Mouse (Mus musculus): Measurements from ENCODE around the gene Fam126a. TPM values are rescaled to one million over a fixed set of nuclear protein-coding genes. Genes with fewer than 3 reads are reported as not detected.

Fam126a gene
- polyA plus RNA-seq, 1 experiment from 2014 or later: 55.0 TPM

GRCm38 (mm10) chr5:24020380-24020779 lies 10.1 kb downstream of the Fam126a start:
- ATAC-seq (ENCODE audit: insufficient read depth): no peak
- WGBS (ENCODE audit: insufficient replicate concordance): 88% methylated on average over 4 of the region's 4 CpGs
- Histone ChIP-seq H3K9me3 (replicated peaks) (no peaks in the 10 kb centered on the region), H3K27me3 (no peaks in the 10 kb centered on the region), H3K4me2 (no peak overlapping the region), H3K9ac (no peak overlapping the region), H3K4me1 (replicated peaks) (peaks cover 21% of the 10 kb centered on the region), H3K36me3 (replicated peaks) (peaks cover 16% of the 10 kb centered on the region; the same call in 1 of the 2 replicates), H3K4me3 (replicated peaks) (no peak overlapping the region), H3K27ac (replicated peaks) (no peak overlapping the region)

GRCm38 (mm10) chr5:24019341-24020185 lies 10.9 kb downstream of the Fam126a start:
- H3K9ac ChIP-seq: no peak overlapping the region
- no peak overlapping the region for H3K4me3 ChIP-seq (replicated peaks)
- 90% methylated on average over 7 of the region's 7 CpGs for WGBS (ENCODE audit: insufficient replicate concordance)
- no peaks in the 10 kb centered on the region for H3K27me3 ChIP-seq
- peaks cover 12% of the 10 kb centered on the region; the same call in 1 of the 2 replicates for H3K36me3 ChIP-seq (replicated peaks)
- peaks cover 14% of the 10 kb centered on the region for H3K4me1 ChIP-seq (replicated peaks)
- no peak overlapping the region for H3K4me2 ChIP-seq
- no peak for ATAC-seq (ENCODE audit: insufficient read depth)
- no peak overlapping the region for H3K27ac ChIP-seq (replicated peaks)
- H3K9me3 ChIP-seq (replicated peaks): no peaks in the 10 kb centered on the region

- no peak for ATAC-seq (ENCODE audit: insufficient read depth)
- no peaks in the 10 kb centered on the region for H3K9me3 ChIP-seq (replicated peaks)
- 78% methylated on average over 7 of the region's 7 CpGs for WGBS (ENCODE audit: insufficient replicate concordance)
Observed at GRCm38 (mm10) chr5:24018621-24019261, 11.7 kb downstream of the Fam126a start.

GRCm38 (mm10) chr5:24016912-24017311 lies 13.6 kb downstream of the Fam126a start:
- peaks cover 9% of the 10 kb centered on the region; the same call in 1 of the 2 replicates for H3K4me1 ChIP-seq (replicated peaks)

More at GRCm38 (mm10) chr5:24018621-24019261, 11.7 kb downstream of the Fam126a start:
- no peak overlapping the region for H3K9ac ChIP-seq
- no peaks in the 10 kb centered on the region for H3K27me3 ChIP-seq
- H3K36me3 ChIP-seq (replicated peaks): peaks cover 12% of the 10 kb centered on the region; the same call in 1 of the 2 replicates
- peaks cover 16% of the 10 kb centered on the region for H3K4me1 ChIP-seq (replicated peaks)
- H3K4me3 ChIP-seq (replicated peaks): no peak overlapping the region
- H3K27ac ChIP-seq (replicated peaks): no peak overlapping the region
- no peak overlapping the region for H3K4me2 ChIP-seq

GRCm38 (mm10) chr5:24013338-24014003 lies 17.0 kb downstream of the Fam126a start:
- H3K9ac ChIP-seq: no peak overlapping the region
- peaks cover 9% of the 10 kb centered on the region; the same call in 1 of the 2 replicates for H3K4me1 ChIP-seq (replicated peaks)
- H3K9me3 ChIP-seq (replicated peaks): no peaks in the 10 kb centered on the region
- H3K36me3 ChIP-seq (replicated peaks): peaks cover 28% of the 10 kb centered on the region
- no peak overlapping the region for H3K4me3 ChIP-seq (replicated peaks)
- 77% methylated on average over 5 of the region's 5 CpGs for WGBS (ENCODE audit: insufficient replicate concordance)
- H3K27ac ChIP-seq (replicated peaks): no peak overlapping the region
- H3K27me3 ChIP-seq: no peaks in the 10 kb centered on the region
- no peak for ATAC-seq (ENCODE audit: insufficient read depth)
- no peak overlapping the region for H3K4me2 ChIP-seq

More at GRCm38 (mm10) chr5:24016912-24017311, 13.6 kb downstream of the Fam126a start:
- no peak for ATAC-seq (ENCODE audit: insufficient read depth)
- H3K27me3 ChIP-seq: no peaks in the 10 kb centered on the region
- no peaks in the 10 kb centered on the region for H3K9me3 ChIP-seq (replicated peaks)
- WGBS (ENCODE audit: insufficient replicate concordance): 92% methylated on average over 1 of the region's 1 CpGs
- H3K36me3 ChIP-seq (replicated peaks): peaks cover 12% of the 10 kb centered on the region; the same call in 1 of the 2 replicates
- no peak overlapping the region for H3K4me3 ChIP-seq (replicated peaks)
- H3K27ac ChIP-seq (replicated peaks): no peak overlapping the region
- H3K9ac ChIP-seq: no peak overlapping the region
- H3K4me2 ChIP-seq: no peak overlapping the region

GRCm38 (mm10) chr5:23999083-23999671 lies 31.3 kb downstream of the Fam126a start:
- ATAC-seq (ENCODE audit: insufficient read depth): no peak
- Histone ChIP-seq H3K27me3 (no peaks in the 10 kb centered on the region), H3K4me2 (no peak overlapping the region), H3K27ac (replicated peaks) (no peak overlapping the region), H3K9me3 (replicated peaks) (no peaks in the 10 kb centered on the region), H3K36me3 (replicated peaks) (peaks cover 22% of the 10 kb centered on the region), H3K9ac (no peak overlapping the region), H3K4me1 (replicated peaks) (peaks cover 20% of the 10 kb centered on the region), H3K4me3 (replicated peaks) (no peak overlapping the region)
- WGBS (ENCODE audit: insufficient replicate concordance): 64% methylated on average over 1 of the region's 1 CpGs

- Histone ChIP-seq H3K4me2 (no peak overlapping the region), H3K27me3 (no peaks in the 10 kb centered on the region), H3K27ac (replicated peaks) (no peak overlapping the region), H3K4me1 (replicated peaks) (peaks cover 28% of the 10 kb centered on the region), H3K9ac (no peak overlapping the region), H3K4me3 (replicated peaks) (no peak overlapping the region), H3K36me3 (replicated peaks) (peaks cover 32% of the 10 kb centered on the region), H3K9me3 (replicated peaks) (no peaks in the 10 kb centered on the region)
- 79% methylated on average over 5 of the region's 5 CpGs for WGBS (ENCODE audit: insufficient replicate concordance)
- peak; percentile 56; the same call in 1 of the 2 replicates for ATAC-seq (ENCODE audit: insufficient read depth)
Observed at GRCm38 (mm10) chr5:23995951-23996350, 34.5 kb downstream of the Fam126a start.

GRCm38 (mm10) chr5:23994929-23995328 lies 35.6 kb downstream of the Fam126a start:
- Histone ChIP-seq H3K4me2 (no peak overlapping the region), H3K4me3 (replicated peaks) (no peak overlapping the region), H3K4me1 (replicated peaks) (peaks cover 24% of the 10 kb centered on the region), H3K36me3 (replicated peaks) (peaks cover 43% of the 10 kb centered on the region), H3K27me3 (no peaks in the 10 kb centered on the region), H3K9ac (no peak overlapping the region), H3K9me3 (replicated peaks) (no peaks in the 10 kb centered on the region), H3K27ac (replicated peaks) (no peak overlapping the region)
- no peak for ATAC-seq (ENCODE audit: insufficient read depth)
- WGBS (ENCODE audit: insufficient replicate concordance): 91% methylated on average over 3 of the region's 3 CpGs

- ATAC-seq (ENCODE audit: insufficient read depth): no peak
- no peak overlapping the region for H3K27ac ChIP-seq (replicated peaks)
- 82% methylated on average over 2 of the region's 2 CpGs for WGBS (ENCODE audit: insufficient replicate concordance)
Observed at GRCm38 (mm10) chr5:23994231-23994630, 36.3 kb downstream of the Fam126a start.

GRCm38 (mm10) chr5:23993553-23993894 lies 37.0 kb downstream of the Fam126a start:
- Histone ChIP-seq H3K9me3 (replicated peaks) (no peaks in the 10 kb centered on the region), H3K36me3 (replicated peaks) (peaks cover 42% of the 10 kb centered on the region), H3K4me3 (replicated peaks) (no peak overlapping the region), H3K27ac (replicated peaks) (no peak overlapping the region), H3K4me1 (replicated peaks) (peaks cover 24% of the 10 kb centered on the region), H3K4me2 (no peak overlapping the region), H3K9ac (no peak overlapping the region), H3K27me3 (no peaks in the 10 kb centered on the region)
- 57% methylated on average over 2 of the region's 2 CpGs for WGBS (ENCODE audit: insufficient replicate concordance)
- no peak for ATAC-seq (ENCODE audit: insufficient read depth)

More at GRCm38 (mm10) chr5:23994231-23994630, 36.3 kb downstream of the Fam126a start:
- Histone ChIP-seq H3K4me2 (no peak overlapping the region), H3K9me3 (replicated peaks) (no peaks in the 10 kb centered on the region), H3K4me1 (replicated peaks) (peaks cover 24% of the 10 kb centered on the region), H3K27me3 (no peaks in the 10 kb centered on the region), H3K36me3 (replicated peaks) (peaks cover 42% of the 10 kb centered on the region), H3K4me3 (replicated peaks) (no peak overlapping the region), H3K9ac (no peak overlapping the region)
